Mouse (Mus musculus): ENCODE measurements around the gene Spred2. TPM values are rescaled to one million over a fixed set of nuclear protein-coding genes. Genes with fewer than 3 reads are reported as not detected.

Gene Spred2
- total and polyA plus RNA-seq, 2 experiments from 2014 or later = 8.7 to 16.9 TPM

- TF ChIP-seq CTCF (IDR thresholded peaks at IDR 0.05; ENCODE audit: low read depth) = no peak
- ATAC-seq (no peak), DNase-seq (ENCODE audit: low spot score) (no peak)
- 92% methylated on average over 3 of the region's 3 CpGs for WGBS
- Histone ChIP-seq H3K36me3 (ENCODE audit: insufficient read depth, low read length) (no peaks in the 10 kb centered on the region), H3K27ac (no peak overlapping the region), H3K4me1 (ENCODE audit: insufficient read depth, low read length) (peaks cover 7% of the 10 kb centered on the region; the same call in 1 of the 2 replicates), H3K4me2 (ENCODE audit: low read depth, low read length) (no peak overlapping the region), H3K9ac (replicated peaks; ENCODE audit: low read length) (no peak overlapping the region), H3K9me3 (ENCODE audit: low read length) (no peaks in the 10 kb centered on the region), H3K27me3 (ENCODE audit: insufficient read depth, low read length) (no peaks in the 10 kb centered on the region), H3K4me3 (ENCODE audit: low read length) (no peak overlapping the region)
These were observed 36.4 kb downstream of the Spred2 start for GRCm38 (mm10) chr11:19960541-19960940.

- ATAC-seq = no peak
- no peaks in the 10 kb centered on the region for H3K9me3 ChIP-seq (ENCODE audit: low read length)
- WGBS = 91% methylated on average over 6 of the region's 6 CpGs
- H3K27me3 ChIP-seq (ENCODE audit: insufficient read depth, low read length) = no peaks in the 10 kb centered on the region
- H3K27ac ChIP-seq = no peak overlapping the region
- no peak overlapping the region for H3K4me2 ChIP-seq (ENCODE audit: low read depth, low read length)
- H3K36me3 ChIP-seq (ENCODE audit: insufficient read depth, low read length) = no peaks in the 10 kb centered on the region
- no peak overlapping the region for H3K9ac ChIP-seq (replicated peaks; ENCODE audit: low read length)
- peaks cover 7% of the 10 kb centered on the region; the same call in 1 of the 2 replicates for H3K4me1 ChIP-seq (ENCODE audit: insufficient read depth, low read length)
- no peak for TF ChIP-seq CTCF (IDR thresholded peaks at IDR 0.05; ENCODE audit: low read depth)
- DNase-seq (ENCODE audit: low spot score) = no peak
- H3K4me3 ChIP-seq (ENCODE audit: low read length) = no peak overlapping the region
These were observed 36.9 kb downstream of the Spred2 start for GRCm38 (mm10) chr11:19961088-19961487.

DNA sequence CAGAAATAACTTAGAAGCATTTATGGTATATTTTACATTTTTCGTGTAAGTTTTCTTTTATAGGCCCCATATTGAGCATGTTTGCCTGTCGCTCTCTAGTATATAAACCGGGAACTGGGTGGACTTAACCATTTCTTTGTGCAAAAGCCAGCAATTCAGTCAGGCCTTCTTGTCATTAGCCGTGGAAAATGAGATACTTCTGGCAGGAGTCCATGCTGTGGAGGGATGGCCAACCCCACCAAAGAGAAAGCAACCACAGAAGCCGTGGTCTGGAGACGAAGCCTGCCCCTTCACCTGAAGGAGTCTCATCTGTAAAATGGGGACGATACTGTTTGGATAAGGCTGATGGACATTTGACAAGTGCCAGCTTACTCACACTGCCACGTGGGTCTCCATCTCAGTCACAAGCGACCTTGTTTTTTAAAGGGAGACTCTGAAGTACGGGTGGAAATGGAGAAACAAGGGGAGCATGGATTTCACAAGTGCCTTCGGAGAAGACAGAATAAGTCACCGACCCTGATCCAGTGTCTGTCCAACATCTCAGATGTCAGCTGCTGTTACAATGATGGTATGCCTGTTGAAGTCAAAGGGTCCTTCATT is 37.7 kb downstream of the Spred2 start:
- Histone ChIP-seq H3K4me3 (ENCODE audit: low read length) (no peak overlapping the region), H3K4me2 (ENCODE audit: low read depth, low read length) (no peak overlapping the region), H3K36me3 (ENCODE audit: insufficient read depth, low read length) (no peaks in the 10 kb centered on the region), H3K27ac (no peak overlapping the region), H3K9ac (replicated peaks; ENCODE audit: low read length) (no peak overlapping the region), H3K27me3 (ENCODE audit: insufficient read depth, low read length) (no peaks in the 10 kb centered on the region), H3K4me1 (ENCODE audit: insufficient read depth, low read length) (peaks cover 7% of the 10 kb centered on the region; the same call in 1 of the 2 replicates), H3K9me3 (ENCODE audit: low read length) (no peaks in the 10 kb centered on the region)
- DNase-seq (ENCODE audit: low spot score) = no peak
- no peak for ATAC-seq
- TF ChIP-seq CTCF (IDR thresholded peaks at IDR 0.05; ENCODE audit: low read depth) = no peak
- 67% methylated on average over 12 of the region's 12 CpGs for WGBS

GRCm38 (mm10) chr11:19962796-19963195 is 38.6 kb downstream of the Spred2 start:
- Histone ChIP-seq H3K9ac (replicated peaks; ENCODE audit: low read length) (no peak overlapping the region), H3K36me3 (ENCODE audit: insufficient read depth, low read length) (no peaks in the 10 kb centered on the region), H3K4me3 (ENCODE audit: low read length) (no peak overlapping the region), H3K9me3 (ENCODE audit: low read length) (no peaks in the 10 kb centered on the region), H3K27me3 (ENCODE audit: insufficient read depth, low read length) (no peaks in the 10 kb centered on the region), H3K4me2 (ENCODE audit: low read depth, low read length) (no peak overlapping the region), H3K27ac (0 out of 2 replicates have a peak overlapping the region, but pooled peaks have one; percentile 7), H3K4me1 (ENCODE audit: insufficient read depth, low read length) (peaks cover 7% of the 10 kb centered on the region; the same call in 1 of the 2 replicates)
- WGBS = 16% methylated on average over 5 of the region's 5 CpGs
- DNase-seq (ENCODE audit: low spot score) (no peak), ATAC-seq (peak; percentile 57; the same call in 1 of the 2 replicates)
- TF ChIP-seq CTCF (IDR thresholded peaks at IDR 0.05; ENCODE audit: low read depth) = no peak

- Histone ChIP-seq H3K4me2 (ENCODE audit: low read depth, low read length) (no peak overlapping the region), H3K4me3 (ENCODE audit: low read length) (no peak overlapping the region), H3K4me1 (ENCODE audit: insufficient read depth, low read length) (peaks cover 7% of the 10 kb centered on the region; the same call in 1 of the 2 replicates), H3K27me3 (ENCODE audit: insufficient read depth, low read length) (no peaks in the 10 kb centered on the region), H3K9me3 (ENCODE audit: low read length) (no peaks in the 10 kb centered on the region), H3K36me3 (ENCODE audit: insufficient read depth, low read length) (no peaks in the 10 kb centered on the region), H3K27ac (no peak overlapping the region), H3K9ac (replicated peaks; ENCODE audit: low read length) (no peak overlapping the region)
- no peak for DNase-seq (ENCODE audit: low spot score)
- ATAC-seq = no peak
- WGBS = 75% methylated on average over 12 of the region's 12 CpGs
- TF ChIP-seq CTCF (IDR thresholded peaks at IDR 0.05; ENCODE audit: low read depth) = no peak
These were observed 39.6 kb downstream of the Spred2 start for GRCm38 (mm10) chr11:19963717-19964141.

GRCm38 (mm10) chr11:19964333-19964732 is 40.2 kb downstream of the Spred2 start:
- H3K27ac ChIP-seq = no peak overlapping the region
- no peak overlapping the region for H3K4me3 ChIP-seq (ENCODE audit: low read length)
- DNase-seq (ENCODE audit: low spot score) = no peak
- no peak overlapping the region for H3K9ac ChIP-seq (replicated peaks; ENCODE audit: low read length)
- H3K36me3 ChIP-seq (ENCODE audit: insufficient read depth, low read length) = no peaks in the 10 kb centered on the region
- no peak overlapping the region for H3K4me2 ChIP-seq (ENCODE audit: low read depth, low read length)
- peaks cover 7% of the 10 kb centered on the region; the same call in 1 of the 2 replicates for H3K4me1 ChIP-seq (ENCODE audit: insufficient read depth, low read length)
- WGBS = 74% methylated on average over 5 of the region's 5 CpGs
- H3K9me3 ChIP-seq (ENCODE audit: low read length) = no peaks in the 10 kb centered on the region
- no peak for TF ChIP-seq CTCF (IDR thresholded peaks at IDR 0.05; ENCODE audit: low read depth)
- ATAC-seq = no peak
- no peaks in the 10 kb centered on the region for H3K27me3 ChIP-seq (ENCODE audit: insufficient read depth, low read length)

DNA sequence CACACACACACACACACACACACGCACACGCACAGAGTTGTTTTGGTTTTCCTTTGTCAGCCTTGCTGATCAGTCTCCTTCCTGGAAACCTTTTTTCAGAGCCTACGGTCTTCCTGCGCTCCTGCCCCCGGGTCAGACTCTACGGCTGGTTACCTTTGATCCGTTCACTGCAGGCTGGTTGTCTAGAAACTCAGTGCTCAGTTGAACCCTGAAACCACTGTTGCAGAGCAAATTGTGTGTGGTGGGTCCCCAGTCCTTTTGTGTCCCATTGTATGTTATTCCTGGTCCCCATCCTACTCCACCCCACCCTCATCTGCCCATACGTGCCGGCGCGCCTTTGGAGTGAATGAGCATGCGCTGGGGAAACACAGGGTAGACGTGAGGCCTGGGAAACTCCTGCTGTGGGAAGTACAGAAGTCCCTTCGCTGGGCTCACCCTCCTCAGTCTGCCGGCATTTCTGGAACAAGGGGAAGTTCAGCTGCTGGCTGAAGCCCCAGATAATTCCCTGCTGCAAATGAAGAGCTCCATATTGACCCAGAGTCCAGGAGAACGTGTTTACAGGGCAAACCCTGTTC is 40.9 kb downstream of the Spred2 start:
- Histone ChIP-seq H3K9me3 (ENCODE audit: low read length) (no peaks in the 10 kb centered on the region), H3K36me3 (ENCODE audit: insufficient read depth, low read length) (no peaks in the 10 kb centered on the region), H3K9ac (replicated peaks; ENCODE audit: low read length) (no peak overlapping the region), H3K4me3 (ENCODE audit: low read length) (no peak overlapping the region), H3K4me2 (ENCODE audit: low read depth, low read length) (no peak overlapping the region), H3K27me3 (ENCODE audit: insufficient read depth, low read length) (no peaks in the 10 kb centered on the region), H3K27ac (no peak overlapping the region; the same call in 1 of the 2 replicates), H3K4me1 (ENCODE audit: insufficient read depth, low read length) (peaks cover 7% of the 10 kb centered on the region; the same call in 1 of the 2 replicates)
- no peak for TF ChIP-seq CTCF (IDR thresholded peaks at IDR 0.05; ENCODE audit: low read depth)
- ATAC-seq = no peak
- 46% methylated on average over 16 of the region's 16 CpGs for WGBS
- no peak for DNase-seq (ENCODE audit: low spot score)
